Mouse (Mus musculus) C2C12 (cell line): ENCODE measurements around the gene Itgae.

ENCODE experiments used
- CTCF ChIP-seq: IDR thresholded peaks from one replicate; pipeline ENCODE4 v1.5.1; 2011; ENCODE audit not compliant: control insufficient read depth, insufficient read depth, insufficient read length
- MAX ChIP-seq: IDR thresholded peaks from one replicate; pipeline ENCODE4 v1.6.1; 2011; ENCODE audit warnings: mild to moderate bottlenecking, control low read depth
- MYOD1 ChIP-seq: IDR thresholded peaks from one replicate; pipeline ENCODE4 v1.6.1; 2011; ENCODE audit warnings: low read depth; ENCODE audit not compliant: control insufficient read depth, insufficient read length

GRCm38 (mm10) chr11:73076733-73077132 is 13.7 kb upstream of the Itgae start:
- TF ChIP-seq CTCF, result no peak
- TF ChIP-seq MYOD1, result no peak
- no peak for TF ChIP-seq MAX
